Mouse (Mus musculus) embryonic fibroblast, embryonic 13.5 days (primary cell): ENCODE results near the gene Dzip1l.

Experiments used
- CTCF ChIP-seq: IDR thresholded peaks from 2 replicates; pipeline ENCODE4 v1.5.1; 2011; ENCODE audit warnings: mild to moderate bottlenecking, control low read depth, low read length, moderate library complexity, borderline replicate concordance; ENCODE audit not compliant: insufficient read depth
- POLR2A ChIP-seq: IDR thresholded peaks from 2 replicates; pipeline ENCODE4 v1.6.1; 2011; ENCODE audit warnings: low read depth, mild to moderate bottlenecking, control low read depth, low read length, moderate library complexity

DNA sequence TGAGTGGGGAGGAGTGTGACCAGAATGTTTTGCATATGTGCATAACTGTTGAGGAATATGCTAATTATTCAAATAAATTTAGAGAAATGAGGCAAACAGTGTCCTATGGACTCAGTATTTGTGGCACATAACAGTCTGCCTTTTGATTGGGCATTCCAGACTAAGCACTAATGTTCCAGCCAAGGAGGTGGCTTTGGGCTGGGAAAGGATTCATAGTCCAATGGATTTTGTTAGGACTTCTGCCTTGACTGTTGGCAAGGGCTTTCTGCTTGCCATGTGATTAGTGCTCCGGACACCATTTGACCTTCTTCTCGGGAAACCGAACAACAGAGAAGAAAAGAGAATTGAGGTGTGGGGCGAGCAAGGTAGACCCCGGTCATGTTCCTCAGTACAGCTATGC lies 60.5 kb downstream of the Dzip1l start:
- TF ChIP-seq CTCF, result no peak
- no peak for TF ChIP-seq POLR2A
